Comparison of ENCODE assay signal across 11 mouse cellular contexts in genomic region chr4:135256536-135257450, GRCm38 (mm10). TPM values are rescaled to one million over a fixed set of nuclear protein-coding genes. Genes with fewer than 3 reads are reported as not detected.
DNase-seq lines count a peak whose midpoint lies in the region; ATAC-seq and TF ChIP-seq lines count a peak whose summit lies in the region.
"Had no signal": no experiment of that assay in that cellular context is flagged by ENCODE, and none has a peak within 500 bp of the region (broad histone marks: within the 10 kb centered on the region; RNA-seq: fewer than 3 reads in every experiment).

No protein-coding gene starts in this region.

- TF ChIP-seq POLR2A in olfactory bulb, adult 2 months (IDR thresholded peaks at IDR 0.05; ENCODE audit: insufficient read depth, low read depth, low read length) = no peak

- no peak for DNase-seq in gastrocnemius, adult 2 months
- DNase-seq in gastrocnemius, postnatal 10 days = no peak
- DNase-seq in limb, embryonic 10.5 days (ENCODE audit: low spot score) = no peak
- no peak for DNase-seq in frontal cortex, adult 2 months (ENCODE audit: extremely low spot score in 1 of 2, low spot score in 1 of 2)
- DNase-seq in midbrain, embryonic 11.5 days (ENCODE audit: low spot score, missing footprints) = no peak
- DNase-seq: layer of hippocampus, postnatal 36 days; midbrain, embryonic 14.5 days had no signal

- H3K4me2 ChIP-seq in limb, embryonic 12.5 days = no peak overlapping the region
- no peak overlapping the region for H3K4me2 ChIP-seq in intestine, embryonic 16.5 days (ENCODE audit: low read depth, low read length)
- H3K4me2 ChIP-seq in midbrain, embryonic 11.5 days = no peak overlapping the region

- H3K4me3 ChIP-seq in gastrocnemius, adult 2 months = no peak overlapping the region
- H3K4me3 ChIP-seq in limb, embryonic 12.5 days (replicated peaks) = no peak overlapping the region
- no peak overlapping the region for H3K4me3 ChIP-seq in limb, embryonic 10.5 days
- no peak overlapping the region for H3K4me3 ChIP-seq in intestine, embryonic 16.5 days (ENCODE audit: low read length)
- no peak overlapping the region for H3K4me3 ChIP-seq in olfactory bulb, adult 2 months (ENCODE audit: insufficient read depth, low read depth, low read length)
- H3K4me3 ChIP-seq in midbrain, embryonic 11.5 days (ENCODE audit: low read depth, low read length) = no peak overlapping the region

- H3K9ac ChIP-seq in limb, embryonic 12.5 days (replicated peaks) = no peak overlapping the region
- no peak overlapping the region for H3K9ac ChIP-seq in intestine, embryonic 16.5 days (ENCODE audit: low read depth, low read length)
- no peak overlapping the region for H3K9ac ChIP-seq in midbrain, embryonic 11.5 days (ENCODE audit: low read length)
- H3K9ac ChIP-seq: liver, embryonic 14.5 days had no signal

- H3K9me3 ChIP-seq in limb, embryonic 12.5 days = no peaks in the 10 kb centered on the region
- no peaks in the 10 kb centered on the region for H3K9me3 ChIP-seq in limb, embryonic 10.5 days (replicated peaks)
- H3K9me3 ChIP-seq in intestine, embryonic 16.5 days (ENCODE audit: control insufficient read depth, low read length) = no peaks in the 10 kb centered on the region
- H3K9me3 ChIP-seq in midbrain, embryonic 11.5 days (ENCODE audit: control insufficient read depth, low read length) = no peaks in the 10 kb centered on the region

- H3K4me1 ChIP-seq in limb, embryonic 12.5 days (replicated peaks) = peaks cover 60% of the 10 kb centered on the region
- H3K4me1 ChIP-seq in limb, embryonic 10.5 days = peaks cover 14% of the 10 kb centered on the region; the same call in 1 of the 2 replicates
- H3K4me1 ChIP-seq in intestine, embryonic 16.5 days (ENCODE audit: control insufficient read depth, insufficient read depth, low read length) = peaks cover 38% of the 10 kb centered on the region
- H3K4me1 ChIP-seq in olfactory bulb, adult 2 months (ENCODE audit: control insufficient read depth, insufficient read depth, low read length) = peaks cover 14% of the 10 kb centered on the region
- H3K4me1 ChIP-seq in midbrain, embryonic 11.5 days (ENCODE audit: control insufficient read depth, insufficient read depth, low read length) = peaks cover 22% of the 10 kb centered on the region

- WGBS in limb, embryonic 12.5 days = 92% methylated on average over 11 of the region's 11 CpGs
- WGBS in limb, embryonic 10.5 days = 92% methylated on average over 11 of the region's 11 CpGs
- 84% methylated on average over 11 of the region's 11 CpGs for WGBS in intestine, embryonic 16.5 days
- 87% methylated on average over 11 of the region's 11 CpGs for WGBS in olfactory bulb, adult 2 months
- 90% methylated on average over 11 of the region's 11 CpGs for WGBS in midbrain, embryonic 11.5 days

- no peak for TF ChIP-seq CTCF in gastrocnemius, adult 2 months (IDR thresholded peaks at IDR 0.05)
- no peak for TF ChIP-seq CTCF in olfactory bulb, adult 2 months (IDR thresholded peaks at IDR 0.05; ENCODE audit: insufficient read depth, low read depth, low read length)

- peaks cover 16% of the 10 kb centered on the region for H3K36me3 ChIP-seq in limb, embryonic 12.5 days
- H3K36me3 ChIP-seq in limb, embryonic 10.5 days = peaks cover 52% of the 10 kb centered on the region
- no peaks in the 10 kb centered on the region for H3K36me3 ChIP-seq in intestine, embryonic 16.5 days (ENCODE audit: control insufficient read depth, insufficient read depth, low read length)
- no peaks in the 10 kb centered on the region for H3K36me3 ChIP-seq in midbrain, embryonic 11.5 days (ENCODE audit: control insufficient read depth, insufficient read depth, low read length)

- ATAC-seq in limb, embryonic 12.5 days (ENCODE audit: insufficient number of reproducible peaks, insufficient read depth, low FRiP score, low TSS enrichment, low read depth) = no peak
- no peak for ATAC-seq in intestine, embryonic 16.5 days
- ATAC-seq in midbrain, embryonic 11.5 days (ENCODE audit: low FRiP score) = no peak

- intact Hi-C loops in gastrocnemius, adult 2 months (cut with DNase I) = no loop called here

- no peaks in the 10 kb centered on the region for H3K27me3 ChIP-seq in limb, embryonic 12.5 days
- H3K27me3 ChIP-seq in limb, embryonic 10.5 days (ENCODE audit: low read depth, poor library complexity, severe bottlenecking) = no peaks in the 10 kb centered on the region
- no peaks in the 10 kb centered on the region for H3K27me3 ChIP-seq in intestine, embryonic 16.5 days (replicated peaks; ENCODE audit: control insufficient read depth, insufficient read depth, low read length)
- no peaks in the 10 kb centered on the region for H3K27me3 ChIP-seq in midbrain, embryonic 11.5 days (ENCODE audit: control insufficient read depth, insufficient read depth, low read length)

- H3K27ac ChIP-seq in gastrocnemius, adult 2 months = peak overlapping the region; percentile 35
- 0 out of 2 replicates have a peak overlapping the region, but pooled peaks have one; percentile 29 for H3K27ac ChIP-seq in limb, embryonic 12.5 days
- H3K27ac ChIP-seq in limb, embryonic 10.5 days = no peak overlapping the region
- H3K27ac ChIP-seq in intestine, embryonic 16.5 days (ENCODE audit: low read length) = 0 out of 2 replicates have a peak overlapping the region, but pooled peaks have one; percentile 1
- H3K27ac ChIP-seq in olfactory bulb, adult 2 months (ENCODE audit: insufficient read depth, low read depth, low read length) = 0 out of 2 replicates have a peak overlapping the region, but pooled peaks have one; percentile 21
- no peak overlapping the region for H3K27ac ChIP-seq in midbrain, embryonic 11.5 days (ENCODE audit: low read depth, low read length)
- H3K27ac ChIP-seq: liver, embryonic 14.5 days had no signal

RNA-seq across cellular contexts. Expression of gene Clic4, which starts 15.8 kb away (rescaled TPM):
- total RNA-seq in gastrocnemius, adult 2 months (2021) = 10 to 100 TPM; 16.9 to 33.9 TPM
- 10 to 100 TPM; 56.8 to 69.7 TPM for total RNA-seq in gastrocnemius, postnatal 10 days (2021)
- 191 and 199 TPM in 2 replicates for polyA plus RNA-seq in limb, embryonic 12.5 days (2016; fragmentation: Nextera tagmentation; extraction: Ambion mirVana)
- 208 and 220 TPM in 2 replicates for polyA plus RNA-seq in limb, embryonic 10.5 days (2016; fragmentation: Nextera tagmentation; extraction: Ambion mirVana)
- 107 and 109 TPM in 2 replicates for polyA plus RNA-seq in intestine, embryonic 16.5 days (2015; fragmentation: Nextera tagmentation; extraction: Ambion mirVana)
- not detected in 2 replicates for polyA plus RNA-seq in olfactory bulb, adult 2 months (2012; ENCODE audit: insufficient read depth, insufficient read length, low replicate concordance, missing spikeins)
- 67.3 and 73.5 TPM in 2 replicates for polyA plus RNA-seq in frontal cortex, adult 2 months (2012; rRNA removed)
- polyA plus RNA-seq in midbrain, embryonic 11.5 days (2014; fragmentation: Nextera tagmentation; extraction: Ambion mirVana) = 168 and 173 TPM in 2 replicates

Comparison
In these comparisons a context has a peak if more than half of its experiments do, and no peak if none do; other contexts are left out.
1. H3K27ac ChIP-seq: peak in gastrocnemius, adult 2 months (single experiment), limb, embryonic 12.5 days (single experiment), intestine, embryonic 16.5 days (single experiment) and olfactory bulb, adult 2 months (single experiment); none in limb, embryonic 10.5 days (single experiment) and midbrain, embryonic 11.5 days (single experiment).